Comparison of ENCODE assay signal across 10 mouse cellular contexts in genomic region chr8:120329030-120329748, GRCm38 (mm10).
A peak's percentile ranks its signal among the peaks of the same experiment; 100 is the strongest.
DNase-seq lines count a peak whose midpoint lies in the region; ATAC-seq and TF ChIP-seq lines count a peak whose summit lies in the region.
"Had no signal": no experiment of that assay in that cellular context is flagged by ENCODE, and none has a peak within 500 bp of the region (broad histone marks: within the 10 kb centered on the region; RNA-seq: fewer than 3 reads in every experiment).

No protein-coding gene starts in this region.

- no peak overlapping the region for H3K4me2 ChIP-seq in midbrain, postnatal 0 days (ENCODE audit: low read depth, low read length, poor library complexity, severe bottlenecking)
- H3K4me2 ChIP-seq in kidney, embryonic 14.5 days (replicated peaks; ENCODE audit: low read depth, low read length) = no peak overlapping the region

- TF ChIP-seq CTCF in midbrain, postnatal 0 days (IDR thresholded peaks at IDR 0.05) = no peak

- peak; percentile 70 for DNase-seq in adrenal gland, postnatal 14 days
- no peak for DNase-seq in adrenal gland, adult 2 months
- DNase-seq in left cerebral cortex, postnatal 14 days (ENCODE audit: low spot score in 2 of 2) = peak; percentile 48 to 80
- no peak for DNase-seq in left cerebral cortex, adult 11 months (ENCODE audit: low spot score)
- DNase-seq in midbrain, postnatal 0 days (ENCODE audit: low spot score) = peak; percentile 64
- no peak for DNase-seq in gastrocnemius, postnatal 4 days (ENCODE audit: low spot score in 2 of 2)
- DNase-seq: heart, postnatal 14 days; kidney, postnatal 14 days had no signal

- WGBS in midbrain, postnatal 0 days = 72% methylated on average over 11 of the region's 11 CpGs
- WGBS in kidney, embryonic 14.5 days = 92% methylated on average over 11 of the region's 11 CpGs

- no peak overlapping the region; the same call in 1 of the 2 replicates for H3K9ac ChIP-seq in midbrain, postnatal 0 days (replicated peaks; ENCODE audit: low read length, poor library complexity, severe bottlenecking)
- no peak overlapping the region for H3K9ac ChIP-seq in kidney, embryonic 14.5 days (ENCODE audit: low read depth, low read length)

- no peak overlapping the region for H3K4me3 ChIP-seq in brown adipose tissue, adult 24 weeks (ENCODE audit: insufficient read depth, low read depth, low read length)
- no peak overlapping the region for H3K4me3 ChIP-seq in midbrain, postnatal 0 days (ENCODE audit: low read depth, low read length)
- no peak overlapping the region for H3K4me3 ChIP-seq in kidney, embryonic 14.5 days (ENCODE audit: low read length)

- H3K9me3 ChIP-seq in midbrain, postnatal 0 days (ENCODE audit: low read length) = no peaks in the 10 kb centered on the region
- H3K9me3 ChIP-seq in kidney, embryonic 14.5 days (ENCODE audit: control insufficient read depth, low read length) = 0 out of 2 replicates have a peak, but pooled peaks cover 2% of the 10 kb centered on the region

- no peaks in the 10 kb centered on the region for H3K27me3 ChIP-seq in midbrain, postnatal 0 days (ENCODE audit: insufficient read depth, low read length)
- no peaks in the 10 kb centered on the region for H3K27me3 ChIP-seq in kidney, embryonic 14.5 days (ENCODE audit: control insufficient read depth, insufficient read depth, low read length)

- H3K36me3 ChIP-seq in midbrain, postnatal 0 days (ENCODE audit: insufficient read depth, low read length) = no peaks in the 10 kb centered on the region
- H3K36me3 ChIP-seq in kidney, embryonic 14.5 days (ENCODE audit: control insufficient read depth, insufficient read depth, low read length) = no peaks in the 10 kb centered on the region

- H3K27ac ChIP-seq in brown adipose tissue, adult 24 weeks (replicated peaks; ENCODE audit: low read depth, low read length) = peak overlapping the region; percentile 35; the same call in 1 of the 2 replicates
- no peak overlapping the region for H3K27ac ChIP-seq in midbrain, postnatal 0 days (ENCODE audit: low read depth, low read length)
- no peak overlapping the region for H3K27ac ChIP-seq in kidney, embryonic 14.5 days (ENCODE audit: low read depth, low read length)

- peaks cover 16% of the 10 kb centered on the region for H3K4me1 ChIP-seq in brown adipose tissue, adult 24 weeks (ENCODE audit: control insufficient read depth, insufficient read depth, insufficient read length, low read length)
- H3K4me1 ChIP-seq in midbrain, postnatal 0 days (ENCODE audit: insufficient read depth, low read length) = peaks cover 10% of the 10 kb centered on the region
- H3K4me1 ChIP-seq in kidney, embryonic 14.5 days (ENCODE audit: control insufficient read depth, insufficient read depth, low read length) = peaks cover 21% of the 10 kb centered on the region

- intact Hi-C loops in left cerebral cortex, postnatal 14 days (cut with DNase I) = no loop called here

- 0 out of 2 replicates have a peak, but pooled peaks have one; percentile 38 for ATAC-seq in midbrain, postnatal 0 days (ENCODE audit: low FRiP score)
- no peak for ATAC-seq in kidney, embryonic 14.5 days (ENCODE audit: low FRiP score, low TSS enrichment)

Comparison
In these comparisons a context has a peak if more than half of its experiments do, and no peak if none do; other contexts are left out.
1. DNase-seq: peak in adrenal gland, postnatal 14 days (single experiment), left cerebral cortex, postnatal 14 days (2 of 2) and midbrain, postnatal 0 days (single experiment); none in adrenal gland, adult 2 months (single experiment), left cerebral cortex, adult 11 months (single experiment) and gastrocnemius, postnatal 4 days (0 of 2).